Mouse (Mus musculus) activated CD4-positive, CD25-positive, alpha-beta regulatory T cell, adult 4 months (primary cell): ENCODE results near the gene Rsbn1. TPM values are rescaled to one million over a fixed set of nuclear protein-coding genes. Genes with fewer than 3 reads are reported as not detected.

ENCODE experiments used
- ATAC-seq: one replicate; pipeline ENCODE4 v1.8.0; 2017
- polyA plus RNA-seq, 2 experiments: library from polyadenylated mRNA; unstranded; fragments of 100-300 nt; shearing (Covaris generic); gene quantifications; one replicate each; pipeline ENCODE4 v1.2.1; 2017

Rsbn1 gene
- polyA plus RNA-seq, 2 experiments from 2014 or later: 10.3 to 11.3 TPM

DNA sequence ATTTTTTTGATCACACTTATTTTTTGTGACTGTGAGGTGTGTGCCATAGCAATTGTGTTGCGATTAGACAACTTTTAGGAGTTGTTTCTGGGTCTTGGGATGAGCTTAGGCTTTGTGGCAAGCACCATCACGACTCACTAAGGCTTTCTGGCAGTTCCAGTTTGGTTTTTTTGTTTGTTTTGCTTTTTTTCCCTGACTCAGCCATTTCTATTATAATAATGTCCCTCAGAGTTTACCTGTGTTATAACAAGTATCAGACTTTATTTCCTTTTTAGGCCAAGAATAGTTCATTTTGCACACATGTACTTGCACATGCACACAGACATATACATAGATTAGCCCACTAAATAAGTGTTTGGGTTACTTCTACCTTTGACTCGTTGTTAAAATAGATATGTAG, 46.7 kb downstream of the Rsbn1 start:
- no peak for ATAC-seq

DNA sequence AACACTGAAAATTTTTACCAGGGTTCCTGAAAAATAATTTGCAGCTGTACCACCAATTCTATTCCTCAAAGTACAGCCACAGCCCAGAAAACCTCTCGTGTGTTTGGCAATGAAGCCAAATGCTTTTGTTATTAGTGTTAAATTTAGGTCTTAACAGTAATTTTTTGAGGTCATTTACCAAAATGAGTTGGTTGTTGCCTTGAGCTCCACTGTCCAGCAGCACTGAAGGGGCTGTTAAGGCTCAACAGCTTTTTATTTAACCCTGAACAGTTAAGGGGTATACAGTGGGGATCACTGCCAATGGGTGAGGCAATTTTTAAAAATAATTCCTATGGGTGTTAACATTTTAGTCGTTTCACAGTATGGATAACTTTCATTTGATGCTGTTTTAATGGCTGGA, 53.3 kb downstream of the Rsbn1 start:
- ATAC-seq: no peak

DNA sequence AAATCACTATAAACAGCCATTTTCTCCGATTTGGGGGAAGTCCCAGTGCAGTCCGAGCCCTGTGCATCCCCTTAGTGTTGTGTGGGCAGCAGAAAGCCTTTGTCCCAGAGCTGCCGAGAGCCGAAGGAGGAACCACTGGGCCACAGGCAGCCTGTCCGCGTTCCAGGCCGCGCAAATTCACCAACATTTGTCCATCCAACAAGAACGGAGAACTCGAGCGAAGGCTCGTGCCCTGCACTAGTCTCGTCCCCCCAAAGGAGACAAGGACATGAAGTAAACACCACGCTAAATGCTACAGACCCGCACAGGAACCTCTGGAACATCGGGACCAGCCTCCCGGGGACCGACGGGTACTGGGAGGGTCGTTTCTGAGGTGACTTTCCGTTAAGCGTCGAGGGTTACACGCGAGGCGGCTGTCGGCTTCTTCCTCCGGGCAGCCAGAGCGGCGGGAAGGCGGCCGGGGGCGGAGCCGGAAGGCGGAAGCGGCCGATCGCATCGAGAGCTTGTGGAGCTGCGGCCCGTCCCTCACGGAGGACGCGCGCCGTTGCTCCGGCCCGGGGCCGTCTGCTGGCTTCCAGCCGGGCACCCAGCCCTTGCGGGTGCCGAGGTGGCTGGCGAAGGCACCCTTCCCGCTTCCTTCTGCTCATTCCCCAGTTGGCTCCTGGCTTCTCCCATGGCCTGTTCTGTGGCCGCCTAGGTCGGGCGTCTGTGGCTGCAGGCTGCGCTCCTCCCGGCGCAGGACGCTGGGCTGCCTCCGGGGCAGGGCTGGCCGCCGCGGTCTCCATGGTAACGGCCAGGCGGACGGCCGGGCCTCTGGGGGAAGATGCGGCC, 54.2 kb downstream of the Rsbn1 start, which contains the start of gene Phtf1:
Gene Phtf1 (plus strand): TSS at position 250 of the 831 bp plus-strand sequence.
- ATAC-seq: peak; percentile 88

DNA sequence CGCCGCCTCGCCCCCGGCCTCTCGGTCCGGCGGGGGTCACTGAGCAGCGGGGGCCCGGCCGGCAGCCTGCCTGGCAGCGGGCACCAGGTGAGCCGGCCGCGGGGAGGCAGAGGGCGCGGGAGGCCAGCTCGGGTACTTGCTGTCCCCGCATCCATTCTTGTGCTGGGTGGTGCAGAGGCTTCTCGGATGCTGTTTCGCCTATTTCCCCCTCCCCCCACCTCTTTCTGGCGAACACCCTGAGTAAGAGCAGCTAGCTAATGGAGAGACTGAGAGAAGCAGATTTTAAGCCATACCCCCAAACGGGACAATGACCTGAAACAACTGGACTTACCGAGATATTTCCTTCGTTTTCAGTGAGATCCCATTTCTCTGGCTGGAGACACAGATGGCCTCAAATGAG, 54.8 kb downstream of the Rsbn1 start:
- peak; percentile 24 for ATAC-seq

DNA sequence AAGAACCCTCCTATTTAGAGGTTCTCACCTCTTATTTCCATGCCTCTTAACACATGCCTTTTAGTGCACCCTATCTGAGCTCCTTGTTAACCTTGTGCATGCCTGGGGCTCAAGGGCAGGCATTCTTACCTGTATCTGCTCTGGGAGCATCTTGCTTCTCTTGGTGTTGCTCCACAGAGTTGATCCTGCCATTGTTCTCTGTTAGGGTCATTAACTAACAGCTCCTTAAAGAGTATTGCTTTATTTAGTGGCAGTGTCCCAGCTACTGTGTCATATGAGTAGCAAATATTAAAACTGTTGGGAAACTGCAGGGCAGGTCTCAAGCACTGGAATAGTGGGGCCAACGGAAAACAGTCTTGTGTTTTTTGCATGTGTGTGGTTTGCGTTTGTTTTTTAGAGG, 57.2 kb downstream of the Rsbn1 start:
- ATAC-seq: no peak

- ATAC-seq: no peak
Measured at GRCm38 (mm10) chr3:103984556-103984955, 70.6 kb downstream of the Rsbn1 start.

DNA sequence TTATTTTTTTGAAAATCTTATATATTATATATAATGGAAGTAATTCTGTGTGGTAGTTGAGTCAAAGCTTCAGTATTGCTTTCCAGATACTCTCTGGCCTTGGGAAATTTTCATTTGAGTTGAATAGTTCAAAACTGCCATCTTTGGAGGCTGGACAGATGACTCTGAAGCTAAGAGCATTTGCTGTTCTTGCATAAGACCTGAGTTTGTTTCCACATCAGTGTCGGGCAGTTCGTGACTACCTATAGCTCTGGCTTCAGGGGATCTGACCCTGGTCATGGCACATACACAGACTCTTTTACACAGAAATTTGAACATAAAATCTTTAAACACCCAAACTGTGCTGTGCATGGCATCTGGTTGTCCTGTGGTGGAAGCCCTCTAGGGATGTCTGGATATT, 71.3 kb downstream of the Rsbn1 start:
- no peak for ATAC-seq

DNA sequence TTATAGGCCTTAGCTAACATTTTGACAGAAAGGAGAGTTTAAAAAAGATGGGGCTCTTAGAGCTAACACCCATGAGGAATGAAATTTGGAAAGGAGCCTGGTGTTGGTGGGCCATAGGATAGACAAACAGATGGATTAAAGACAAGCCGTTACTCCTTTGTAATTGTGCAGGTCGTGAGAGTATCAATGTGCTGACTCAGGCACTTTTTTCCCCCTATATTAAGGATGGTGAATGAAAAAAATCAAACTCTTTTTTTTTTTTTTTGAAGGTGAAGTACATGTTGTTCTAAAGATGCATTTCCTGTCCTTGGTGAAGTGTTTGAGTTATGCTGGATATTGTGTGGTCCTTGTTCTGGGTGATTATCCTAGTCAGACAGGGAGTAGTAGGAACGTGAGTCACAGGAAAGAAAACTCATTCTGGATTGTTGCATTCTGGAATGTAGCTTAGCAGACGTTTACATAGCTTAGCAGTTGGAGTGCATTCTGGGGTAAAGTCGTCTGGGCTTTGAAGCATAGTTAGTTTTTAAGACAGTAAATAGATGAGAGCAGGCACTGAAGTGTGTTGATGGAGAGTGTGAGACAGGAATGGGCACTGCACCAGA, 74.0 kb downstream of the Rsbn1 start:
- no peak for ATAC-seq

DNA sequence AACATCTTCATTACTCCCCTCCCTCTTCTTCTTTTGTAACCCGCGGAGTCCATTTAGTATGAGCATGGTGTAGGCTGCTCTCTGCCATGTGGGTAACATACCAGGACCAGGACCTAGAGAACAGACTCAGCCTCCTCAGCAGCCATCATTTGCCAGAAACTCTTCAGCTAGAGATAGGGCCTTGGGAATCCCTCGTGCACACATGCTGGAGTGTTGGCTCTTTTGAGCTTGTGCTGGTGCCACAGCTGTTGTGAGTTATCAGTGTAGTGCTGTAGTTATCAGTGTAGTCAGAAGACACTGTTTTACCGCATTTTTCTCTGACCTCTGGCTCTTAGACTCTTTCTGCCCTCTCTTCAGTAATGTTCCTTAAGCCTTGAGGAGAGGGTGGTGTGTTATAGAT, 75.4 kb downstream of the Rsbn1 start:
- ATAC-seq: no peak

DNA sequence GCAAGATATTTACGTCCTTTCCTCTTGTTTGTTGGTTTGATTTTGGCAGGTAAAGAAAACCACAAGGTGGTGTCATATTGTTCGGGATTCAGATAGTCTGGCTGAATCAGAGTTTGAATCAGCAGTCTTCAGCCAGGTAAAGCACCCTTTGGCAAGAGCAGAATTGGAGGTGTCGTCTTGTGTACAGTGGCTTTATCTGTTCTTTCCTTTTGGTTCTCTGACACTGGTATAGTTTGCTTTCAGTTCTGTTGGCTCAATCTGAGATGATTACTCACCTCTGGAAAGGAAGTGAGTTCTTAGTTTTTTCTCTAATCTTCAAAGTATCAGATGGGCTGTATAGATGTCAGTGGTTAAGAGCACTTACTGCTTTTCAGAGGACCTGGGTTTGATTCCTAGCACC, 77.4 kb downstream of the Rsbn1 start:
- peak; percentile 76 for ATAC-seq

DNA sequence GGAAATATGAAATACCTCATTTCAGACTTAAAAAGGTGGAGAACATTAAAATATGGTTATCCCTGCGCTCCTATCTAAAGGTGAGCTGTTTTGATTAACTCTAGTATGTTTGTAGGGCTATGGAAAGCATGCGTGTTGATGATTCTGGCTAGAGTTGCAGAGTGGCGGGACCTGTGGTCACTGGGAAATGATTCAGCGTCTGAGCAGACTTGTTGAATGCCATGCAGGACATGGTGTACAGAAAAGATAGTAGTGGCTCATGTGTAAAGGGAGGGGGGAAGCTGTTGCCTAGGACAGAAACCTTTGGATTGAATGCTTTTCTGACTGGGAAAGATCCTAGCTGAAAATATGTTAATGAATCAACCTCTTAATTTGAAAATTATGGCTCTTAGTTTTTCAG, 84.8 kb downstream of the Rsbn1 start:
- ATAC-seq: no peak

DNA sequence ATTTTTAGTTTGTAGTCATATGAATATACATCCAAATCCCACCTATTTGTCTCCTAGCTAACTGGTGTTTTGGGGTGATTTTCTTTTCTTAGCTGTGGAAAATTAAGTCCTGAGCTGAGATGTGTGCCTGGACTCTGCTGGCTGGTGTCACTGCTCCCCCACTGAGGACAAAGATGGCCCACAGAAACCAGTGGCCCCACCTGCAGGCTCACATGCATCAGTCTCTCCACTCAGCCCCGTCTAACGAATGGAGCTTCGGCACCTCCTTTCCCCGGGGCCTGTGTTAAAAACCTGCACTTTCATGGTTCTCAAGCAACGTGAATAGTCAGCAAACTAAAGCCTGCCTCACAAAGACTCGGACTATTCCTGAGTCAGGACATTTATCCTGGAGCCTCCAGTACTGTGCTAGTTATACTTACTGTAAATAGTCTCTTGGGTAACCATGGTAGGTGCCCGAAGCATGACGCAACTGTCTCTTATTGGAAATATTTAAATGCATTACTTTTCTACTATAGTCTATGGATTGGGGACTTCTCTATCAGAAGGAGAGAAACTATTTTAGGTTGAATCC, 93.1 kb downstream of the Rsbn1 start:
- ATAC-seq: no peak

- no peak for ATAC-seq
Measured at GRCm38 (mm10) chr3:104007479-104007878, 93.6 kb downstream of the Rsbn1 start.

DNA sequence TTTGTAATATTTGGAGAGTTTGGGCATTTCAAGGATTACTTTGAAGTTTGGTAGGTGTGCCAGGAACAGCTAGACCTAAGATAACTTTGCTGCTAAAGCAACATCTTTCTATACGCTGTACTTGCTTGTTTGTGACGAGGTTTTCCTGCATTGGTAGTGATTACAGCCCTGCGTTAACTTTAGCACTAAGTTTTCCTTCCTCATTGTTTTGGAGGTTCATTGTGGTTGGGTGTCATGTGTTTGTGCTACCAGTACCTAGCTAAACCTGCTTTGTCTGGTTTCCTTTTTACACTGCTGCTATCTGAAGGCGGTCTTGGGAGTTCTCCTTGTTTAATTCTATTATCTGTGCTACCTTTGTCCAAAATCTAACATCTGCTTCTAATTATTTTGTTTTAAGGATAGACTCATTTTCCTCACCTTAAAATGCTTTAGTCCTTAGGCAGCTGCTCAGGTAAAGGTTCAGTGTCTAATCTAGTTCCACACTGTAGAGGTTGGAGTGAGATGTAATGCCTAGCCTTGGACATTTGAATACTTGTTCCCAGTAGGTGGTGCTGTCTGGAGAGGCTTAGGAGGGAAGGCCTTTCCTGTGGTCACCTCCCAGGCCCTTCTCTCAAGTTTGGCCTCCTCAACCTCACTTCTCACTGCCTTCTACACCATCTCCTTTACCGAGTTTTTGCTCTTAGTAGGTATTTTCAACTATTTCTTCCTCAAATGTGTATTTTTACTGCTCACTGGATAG, 96.2 kb downstream of the Rsbn1 start:
- ATAC-seq: no peak

GRCm38 (mm10) chr3:104011972-104012371, 98.1 kb downstream of the Rsbn1 start:
- no peak for ATAC-seq

Other genes starting within 250 kb of the Rsbn1 start
- under 1 TPM; 0.11 to 0.82 TPM for gene Olfml3, start 176.1 kb upstream of the Rsbn1 start, polyA plus RNA-seq
- gene Gm10964, start 174.8 kb upstream of the Rsbn1 start, polyA plus RNA-seq: not detected
- 10 to 100 TPM; 27.5 to 58.6 TPM for gene Hipk1, start 122.6 kb upstream of the Rsbn1 start, polyA plus RNA-seq
- gene Dclre1b, start 104.7 kb upstream of the Rsbn1 start, polyA plus RNA-seq: 10 to 100 TPM; 18.4 to 30.4 TPM
- 10 to 100 TPM; 10.8 to 18.3 TPM for gene Ap4b1, start 104.6 kb upstream of the Rsbn1 start, polyA plus RNA-seq
- gene Gm43064, start 104.5 kb upstream of the Rsbn1 start, polyA plus RNA-seq: under 1 TPM in 1 of 2 experiments, not detected in 1; 0.36 TPM
- 1 to 10 TPM; 3.1 to 7.9 TPM for gene Bcl2l15, start 81.5 kb upstream of the Rsbn1 start, polyA plus RNA-seq
- 100 to 1,000 TPM; 302 to 352 TPM for gene Ptpn22, start 54.3 kb upstream of the Rsbn1 start, polyA plus RNA-seq
- 10 to 100 TPM; 11.4 to 11.6 TPM for gene Phtf1, start 54.0 kb downstream of the Rsbn1 start, polyA plus RNA-seq